Mouse (Mus musculus) limb, embryonic 11.5 days (tissue): ENCODE measurements around the gene Ces1e. TPM values are rescaled to one million over a fixed set of nuclear protein-coding genes. Genes with fewer than 3 reads are reported as not detected.
"Not testable (repeated sequence)": the region's sequence is repeated elsewhere in the genome, so short reads cannot be mapped to it uniquely, and the experiment has no call there.

Source experiments
- ATAC-seq: fragments of 200-750 bp; cut with Nextera tagmentation; 2 replicates; pipeline ENCODE4 v1.8.0; 2017; ENCODE audit warnings: low read depth; ENCODE audit not compliant: insufficient number of reproducible peaks, low FRiP score, low TSS enrichment
- DNase-seq: peaks from one replicate; pipeline ENCODE4 v3.0.0-alpha.2; 2015; ENCODE audit warnings: low spot score
- H3K27ac ChIP-seq: fragments of 300-500 bp; sonication (generic); replicated peaks from 2 replicates; pipeline ENCODE4 v1.5.1; 2014; ENCODE audit warnings: low read depth, mild to moderate bottlenecking, low read length
- H3K27me3 ChIP-seq: fragments of 300-500 bp; sonication (generic); 2 replicates; pipeline ENCODE4 v1.6.1; 2014; ENCODE audit warnings: mild to moderate bottlenecking, low read length, mixed read lengths; ENCODE audit not compliant: control insufficient read depth, insufficient read depth
- H3K36me3 ChIP-seq: fragments of 300-500 bp; sonication (generic); 2 replicates; pipeline ENCODE4 v1.6.1; 2014; ENCODE audit warnings: mild to moderate bottlenecking, low read length, moderate library complexity, mixed read lengths; ENCODE audit not compliant: control insufficient read depth, insufficient read depth
- H3K4me1 ChIP-seq: fragments of 300-500 bp; sonication (generic); 2 replicates; pipeline ENCODE4 v1.6.1; 2014; ENCODE audit warnings: low read length, mixed read lengths; ENCODE audit not compliant: control insufficient read depth, insufficient read depth
- H3K4me2 ChIP-seq: fragments of 300-500 bp; sonication (generic); 2 replicates; pipeline ENCODE4 v1.6.1; 2014; ENCODE audit warnings: low read depth, mild to moderate bottlenecking, moderate library complexity; ENCODE audit not compliant: severe bottlenecking
- H3K4me3 ChIP-seq: fragments of 300-500 bp; sonication (generic); 2 replicates; pipeline ENCODE4 v1.5.1; 2014; ENCODE audit warnings: low read depth, low read length
- H3K9ac ChIP-seq: fragments of 300-500 bp; sonication (generic); 2 replicates; pipeline ENCODE4 v1.6.1; 2014; ENCODE audit warnings: mild to moderate bottlenecking, low read length
- H3K9me3 ChIP-seq: fragments of 300-500 bp; sonication (generic); 2 replicates; pipeline ENCODE4 v1.6.1; 2016; ENCODE audit warnings: low read length; ENCODE audit not compliant: control insufficient read depth
- WGBS: fragments of 180-500 bp; shearing (Covaris S2); extraction: QIAGEN DNeasy Blood & Tissue Kit; methylation state at CpG from one replicate; pipeline ENCODE4 v1.1.7; 2014; 5-methylcytosine and 5-hydroxymethylcytosine counted together
- polyA plus RNA-seq: library from polyadenylated mRNA; unstranded; fragments of >200 nt; fragmentation: Nextera tagmentation; extraction: Ambion mirVana; gene quantifications from 2 replicates; pipeline ENCODE4 v1.2.1, GENCODE M21; 2014

The Ces1e gene
- polyA plus RNA-seq, 1 experiment from 2014 or later = not detected

DNA sequence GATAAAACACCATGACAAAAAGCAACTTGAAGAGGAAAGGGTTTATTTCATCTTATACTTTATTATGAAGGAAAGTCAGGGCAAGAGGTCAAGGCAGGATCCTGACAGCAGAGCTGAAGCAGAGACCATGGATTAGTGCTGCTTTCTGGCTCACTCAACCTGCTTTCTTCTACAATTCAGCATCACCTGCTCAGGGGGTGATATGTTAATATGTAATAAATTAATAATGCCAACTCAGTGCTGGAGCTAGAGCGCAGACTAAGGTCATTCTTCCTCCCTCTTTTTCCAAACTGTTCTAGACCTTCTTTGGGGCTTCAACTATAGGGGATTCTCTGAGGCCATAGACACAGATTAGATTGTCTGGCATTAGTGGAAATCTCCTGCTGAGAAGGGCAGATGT lies 6.3 kb upstream of the Ces1e start:
- Histone ChIP-seq H3K27ac (no peak overlapping the region), H3K4me3 (no peak overlapping the region), H3K36me3 (no peaks in the 10 kb centered on the region), H3K4me1 (no peaks in the 10 kb centered on the region), H3K9me3 (no peaks in the 10 kb centered on the region), H3K27me3 (no peaks in the 10 kb centered on the region), H3K9ac (no peak overlapping the region), H3K4me2 (no peak overlapping the region)
- peak; percentile 4 for DNase-seq
- ATAC-seq = no peak
- 100% methylated on average over 1 of the region's 1 CpGs for WGBS

DNA sequence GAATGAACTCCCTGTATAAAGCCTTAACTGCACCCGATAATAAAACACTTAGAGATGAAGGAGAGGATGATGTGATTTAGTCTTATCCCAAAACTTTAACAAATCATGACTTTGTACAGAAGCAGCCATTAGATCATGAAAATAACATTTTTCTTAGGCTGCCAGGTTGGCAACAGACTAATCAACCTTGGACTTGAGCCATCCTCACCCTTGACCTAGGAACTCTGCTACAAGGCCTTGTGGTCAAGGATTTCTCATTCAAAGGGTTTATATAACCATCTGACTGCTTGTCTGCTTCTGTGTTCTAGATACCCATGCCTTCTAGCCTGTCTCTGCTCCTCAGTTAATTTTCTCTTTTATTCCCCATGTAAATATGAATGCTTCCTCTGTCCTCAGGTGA lies 5.3 kb upstream of the Ces1e start:
- no peak overlapping the region for H3K4me3 ChIP-seq
- WGBS = 89% methylated on average over 1 of the region's 1 CpGs

DNA sequence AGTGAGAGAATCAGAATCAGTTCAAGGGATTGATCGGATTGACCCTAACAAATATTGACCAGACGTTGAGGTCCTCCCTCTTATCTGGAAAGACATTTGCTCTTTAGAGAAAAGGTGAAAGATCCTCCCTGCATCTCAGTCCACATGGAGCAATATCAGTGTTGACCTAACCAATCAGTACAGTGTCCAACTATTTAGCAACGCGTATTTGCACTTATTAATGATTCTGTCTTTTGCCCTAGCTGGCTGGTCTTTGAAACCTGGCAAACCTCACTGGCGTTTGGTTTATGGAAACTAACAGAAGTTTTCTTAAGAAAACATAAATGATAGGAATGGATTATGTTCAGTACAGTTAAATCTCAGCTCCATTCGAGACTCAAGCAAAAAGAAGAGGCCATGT lies 4.6 kb upstream of the Ces1e start:
- Histone ChIP-seq H3K36me3 (no peaks in the 10 kb centered on the region), H3K9me3 (no peaks in the 10 kb centered on the region), H3K27ac (no peak overlapping the region), H3K4me2 (no peak overlapping the region), H3K4me3 (no peak overlapping the region), H3K4me1 (no peaks in the 10 kb centered on the region), H3K9ac (no peak overlapping the region), H3K27me3 (no peaks in the 10 kb centered on the region)
- ATAC-seq (no peak), DNase-seq (no peak)
- WGBS = 86% methylated on average over 6 of the region's 6 CpGs

More for the DNA sequence above, 5.3 kb upstream of the Ces1e start:
- H3K36me3 ChIP-seq = no peaks in the 10 kb centered on the region
- H3K4me2 ChIP-seq = no peak overlapping the region
- H3K9me3 ChIP-seq = no peaks in the 10 kb centered on the region
- no peak overlapping the region for H3K27ac ChIP-seq
- no peaks in the 10 kb centered on the region for H3K4me1 ChIP-seq
- H3K9ac ChIP-seq = no peak overlapping the region
- no peaks in the 10 kb centered on the region for H3K27me3 ChIP-seq
- no peak for DNase-seq
- ATAC-seq = no peak

GRCm38 (mm10) chr8:93228673-93229370 lies 597 bp downstream of the Ces1e start:
- H3K4me1 ChIP-seq = no peaks in the 10 kb centered on the region
- no peaks in the 10 kb centered on the region for H3K9me3 ChIP-seq
- no peaks in the 10 kb centered on the region for H3K36me3 ChIP-seq
- H3K9ac ChIP-seq = no peak overlapping the region
- H3K27ac ChIP-seq = no peak overlapping the region
- no peaks in the 10 kb centered on the region for H3K27me3 ChIP-seq
- no peak overlapping the region for H3K4me3 ChIP-seq
- WGBS = 75% methylated on average over 11 of the region's 11 CpGs
- DNase-seq = peak; percentile 18
- ATAC-seq = no peak
- H3K4me2 ChIP-seq = no peak overlapping the region

DNA sequence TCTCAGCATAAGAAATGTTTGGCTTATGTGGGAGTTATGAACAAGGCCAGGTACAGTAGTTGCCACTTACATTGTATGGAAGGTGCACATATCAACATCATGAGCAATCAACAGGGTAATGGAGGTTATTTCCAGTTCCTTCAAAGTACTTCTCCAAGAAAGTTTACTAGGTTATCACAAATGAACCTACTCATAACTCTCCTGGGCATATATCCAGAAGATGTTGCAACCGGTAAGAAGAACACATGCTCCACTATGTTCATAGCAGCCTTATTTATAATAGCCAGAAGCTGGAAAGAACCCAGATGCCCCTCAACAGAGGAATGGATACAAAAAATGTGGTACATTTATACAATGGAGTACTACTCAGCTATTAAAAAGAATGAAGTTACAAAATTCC lies 2.9 kb downstream of the Ces1e start:
- not testable (repeated sequence) for H3K4me3 ChIP-seq, H3K4me1 ChIP-seq, ATAC-seq, H3K4me2 ChIP-seq, H3K27ac ChIP-seq, H3K27me3 ChIP-seq, H3K9ac ChIP-seq, H3K36me3 ChIP-seq, DNase-seq, H3K9me3 ChIP-seq
- WGBS = 91% methylated on average over 1 of the region's 1 CpGs

DNA sequence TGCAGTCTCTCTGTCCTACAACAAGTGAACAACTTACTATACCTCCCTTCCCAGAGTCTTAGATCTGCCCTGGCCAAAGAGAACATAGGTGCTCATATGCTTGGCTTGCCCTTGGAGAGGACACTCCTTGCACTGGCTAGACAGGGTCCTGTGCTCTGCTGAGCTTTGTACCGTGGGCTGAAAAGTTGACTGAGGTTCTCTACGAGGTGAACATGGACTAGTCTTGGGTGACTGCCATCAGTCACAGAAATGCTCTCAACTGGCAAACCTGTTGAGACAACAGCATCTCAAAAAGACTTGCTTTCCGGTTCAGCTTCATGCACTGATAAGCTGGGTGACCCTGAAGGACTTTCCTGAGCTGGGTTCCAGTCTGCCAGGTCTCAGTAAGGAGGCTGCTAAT lies 7.5 kb downstream of the Ces1e start:
- no peaks in the 10 kb centered on the region for H3K9me3 ChIP-seq
- DNase-seq = no peak
- WGBS = 92% methylated on average over 3 of the region's 3 CpGs

GRCm38 (mm10) chr8:93217867-93218266 lies 11.6 kb downstream of the Ces1e start:
- ATAC-seq = no peak
- no peak overlapping the region for H3K9ac ChIP-seq
- WGBS = 61% methylated on average over 4 of the region's 4 CpGs
- H3K4me1 ChIP-seq = no peaks in the 10 kb centered on the region
- H3K27me3 ChIP-seq = no peaks in the 10 kb centered on the region
- no peak overlapping the region for H3K27ac ChIP-seq
- H3K9me3 ChIP-seq = no peaks in the 10 kb centered on the region
- H3K4me3 ChIP-seq = no peak overlapping the region
- DNase-seq = peak; percentile 17
- no peaks in the 10 kb centered on the region for H3K36me3 ChIP-seq
- no peak overlapping the region for H3K4me2 ChIP-seq

More for the DNA sequence above, 7.5 kb downstream of the Ces1e start:
- H3K27me3 ChIP-seq = no peaks in the 10 kb centered on the region
- no peak for ATAC-seq
- no peak overlapping the region for H3K4me2 ChIP-seq
- no peak overlapping the region for H3K4me3 ChIP-seq
- H3K27ac ChIP-seq = no peak overlapping the region
- H3K36me3 ChIP-seq = no peaks in the 10 kb centered on the region
- H3K9ac ChIP-seq = no peak overlapping the region
- H3K4me1 ChIP-seq = no peaks in the 10 kb centered on the region

GRCm38 (mm10) chr8:93217375-93217774 lies 12.0 kb downstream of the Ces1e start:
- H3K4me1 ChIP-seq = no peaks in the 10 kb centered on the region
- no peak overlapping the region for H3K27ac ChIP-seq
- H3K9me3 ChIP-seq = no peaks in the 10 kb centered on the region
- DNase-seq = peak; percentile 14
- WGBS = 71% methylated on average over 1 of the region's 1 CpGs
- H3K4me2 ChIP-seq = no peak overlapping the region
- no peaks in the 10 kb centered on the region for H3K27me3 ChIP-seq
- no peak overlapping the region for H3K9ac ChIP-seq
- H3K4me3 ChIP-seq = no peak overlapping the region
- no peak for ATAC-seq
- no peaks in the 10 kb centered on the region for H3K36me3 ChIP-seq

DNA sequence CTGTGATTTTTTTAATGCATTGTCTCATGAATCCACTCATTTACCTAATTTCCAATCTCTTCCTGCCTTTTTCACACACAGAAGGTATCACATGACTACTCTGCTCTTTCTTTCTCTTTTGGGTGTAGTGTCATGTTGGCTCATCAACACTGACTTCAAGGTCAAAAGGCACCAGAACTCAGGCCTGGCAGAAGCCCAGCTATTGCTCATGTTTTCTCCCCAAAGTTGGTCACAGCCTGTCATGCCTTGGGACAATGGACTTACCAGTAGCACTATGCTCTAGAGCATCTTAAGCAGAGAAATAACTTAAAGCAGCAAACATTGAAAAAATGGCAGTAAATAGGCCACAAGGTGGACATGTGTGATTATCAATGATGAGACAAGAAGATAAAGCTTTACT lies 18.3 kb downstream of the Ces1e start:
- DNase-seq (no peak), ATAC-seq (no peak)
- H3K27ac ChIP-seq = no peak overlapping the region
- H3K9me3 ChIP-seq = no peaks in the 10 kb centered on the region
- no peak overlapping the region for H3K4me2 ChIP-seq
- no peak overlapping the region for H3K9ac ChIP-seq
- no peaks in the 10 kb centered on the region for H3K4me1 ChIP-seq
- no peak overlapping the region for H3K4me3 ChIP-seq
- H3K27me3 ChIP-seq = no peaks in the 10 kb centered on the region
- no peaks in the 10 kb centered on the region for H3K36me3 ChIP-seq
